Mouse (Mus musculus): Measurements from ENCODE around the gene Aar2. TPM values are rescaled to one million over a fixed set of nuclear protein-coding genes. Genes with fewer than 3 reads are reported as not detected.

Gene Aar2
- polyA plus RNA-seq, 1 experiment from 2014 or later, result 42.0 TPM

DNA sequence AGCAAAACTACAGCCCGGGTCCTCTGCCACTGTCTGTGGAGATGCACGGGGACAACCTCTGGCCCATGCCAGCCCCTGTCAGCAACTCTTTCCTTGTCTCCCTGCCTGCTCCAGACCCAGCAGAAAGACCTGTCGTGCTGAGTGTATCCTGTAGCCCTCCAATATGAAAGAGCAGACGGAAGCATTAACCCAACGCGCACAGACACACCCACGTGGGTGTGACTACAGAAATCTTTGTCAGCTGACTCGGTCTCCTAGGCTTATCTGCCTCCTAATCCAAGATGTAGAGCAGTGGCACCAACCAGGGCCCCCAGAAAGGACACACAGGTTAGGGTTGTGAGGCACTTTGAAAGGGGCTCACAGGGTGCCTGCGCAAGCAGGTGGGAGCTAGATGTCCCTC is 56.3 kb downstream of the Aar2 start:
- no peak for ATAC-seq (ENCODE audit: low FRiP score)
- Histone ChIP-seq H3K27me3 (replicated peaks) (no peaks in the 10 kb centered on the region), H3K4me3 (replicated peaks) (no peak overlapping the region), H3K4me2 (no peak overlapping the region), H3K36me3 (no peaks in the 10 kb centered on the region), H3K9ac (replicated peaks) (no peak overlapping the region), H3K27ac (replicated peaks) (no peak overlapping the region), H3K9me3 (replicated peaks) (no peaks in the 10 kb centered on the region), H3K4me1 (no peaks in the 10 kb centered on the region)
- WGBS, result 87% methylated on average over 9 of the region's 9 CpGs

GRCm38 (mm10) chr2:156605144-156605543 is 57.8 kb downstream of the Aar2 start:
- 52% methylated on average over 3 of the region's 3 CpGs for WGBS
- no peaks in the 10 kb centered on the region for H3K9me3 ChIP-seq (replicated peaks)
- no peak overlapping the region for H3K4me3 ChIP-seq (replicated peaks)
- peaks cover 3% of the 10 kb centered on the region; the same call in 1 of the 2 replicates for H3K27me3 ChIP-seq (replicated peaks)
- no peak overlapping the region for H3K9ac ChIP-seq (replicated peaks)
- H3K27ac ChIP-seq (replicated peaks), result no peak overlapping the region
- H3K4me2 ChIP-seq, result no peak overlapping the region
- H3K4me1 ChIP-seq, result no peaks in the 10 kb centered on the region
- no peaks in the 10 kb centered on the region for H3K36me3 ChIP-seq
- ATAC-seq (ENCODE audit: low FRiP score), result no peak

DNA sequence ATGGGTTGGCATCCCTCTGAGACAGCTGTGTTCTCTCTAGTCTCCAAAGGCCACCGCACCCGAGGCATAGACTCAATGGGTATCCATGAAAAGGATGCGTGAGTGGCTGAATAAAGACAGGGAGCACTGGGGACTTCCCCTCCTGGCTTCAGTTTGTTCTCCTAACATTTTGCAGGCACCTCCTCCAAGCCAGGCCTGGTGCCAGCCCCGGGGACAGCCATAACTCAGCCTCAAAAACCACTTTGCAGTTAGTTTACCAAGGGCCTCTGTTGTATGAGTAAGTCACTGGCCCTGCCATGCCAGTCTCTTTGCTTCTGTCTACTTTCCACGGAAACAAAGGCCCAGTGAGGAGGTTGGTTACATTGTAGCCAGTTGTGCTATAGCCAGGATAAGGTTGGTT is 58.6 kb downstream of the Aar2 start:
- Histone ChIP-seq H3K4me2 (no peak overlapping the region), H3K27me3 (replicated peaks) (peaks cover 8% of the 10 kb centered on the region; the same call in 1 of the 2 replicates), H3K9ac (replicated peaks) (no peak overlapping the region), H3K4me3 (replicated peaks) (no peak overlapping the region), H3K4me1 (no peaks in the 10 kb centered on the region), H3K9me3 (replicated peaks) (no peaks in the 10 kb centered on the region), H3K36me3 (no peaks in the 10 kb centered on the region), H3K27ac (replicated peaks) (no peak overlapping the region)
- WGBS, result 71% methylated on average over 5 of the region's 5 CpGs
- no peak for ATAC-seq (ENCODE audit: low FRiP score)

GRCm38 (mm10) chr2:156613081-156613540 is 65.7 kb downstream of the Aar2 start:
- Histone ChIP-seq H3K9me3 (replicated peaks) (no peaks in the 10 kb centered on the region), H3K4me3 (replicated peaks) (peak overlapping the region; percentile 90), H3K27me3 (replicated peaks) (peaks cover 41% of the 10 kb centered on the region), H3K27ac (replicated peaks) (peak overlapping the region; percentile 77; the same call in 1 of the 2 replicates), H3K4me2 (peak overlapping the region; percentile 90), H3K4me1 (peaks cover 35% of the 10 kb centered on the region), H3K36me3 (no peaks in the 10 kb centered on the region), H3K9ac (replicated peaks) (peak overlapping the region; percentile 87)
- ATAC-seq (ENCODE audit: low FRiP score), result peak; percentile 65
- under 1% methylated on average over 41 of the region's 41 CpGs for WGBS

DNA sequence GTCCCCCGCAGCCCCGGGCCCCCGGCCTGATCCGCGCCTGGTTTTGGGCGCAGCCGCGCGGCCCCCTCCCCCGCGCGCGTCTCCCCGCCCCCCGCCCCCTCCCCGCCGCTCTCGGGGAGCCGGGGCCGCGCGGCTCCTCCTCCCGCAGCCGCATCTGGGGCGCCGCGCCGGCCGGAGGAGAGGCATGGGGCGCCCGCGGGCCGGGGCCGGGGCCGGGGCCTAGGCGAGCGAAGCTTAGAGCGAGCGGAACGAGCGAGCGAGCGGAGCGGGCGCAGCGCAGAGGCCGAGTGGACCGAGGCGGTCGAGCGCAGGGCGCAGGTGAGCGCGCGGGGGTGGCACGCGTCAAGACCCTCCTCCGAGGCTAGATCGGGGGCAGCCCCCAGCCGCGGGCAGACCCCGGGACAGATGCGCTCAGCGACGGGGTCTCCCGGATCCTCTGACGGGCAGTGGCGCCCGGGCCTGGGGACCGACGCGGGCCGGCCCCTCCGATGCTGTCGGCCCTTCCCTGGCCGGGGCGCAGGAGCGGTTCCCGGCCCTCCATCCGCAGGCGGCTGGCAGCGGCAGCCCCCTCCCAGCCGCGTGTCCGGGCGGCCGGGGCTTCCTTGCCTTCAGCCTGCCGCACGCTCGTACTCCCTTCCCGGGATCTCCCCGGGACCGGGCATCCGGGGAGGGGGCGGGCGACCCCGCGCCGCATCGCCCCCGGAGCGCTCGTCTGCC is 66.3 kb downstream of the Aar2 start, which contains the start of gene Dlgap4:
TSS of gene Dlgap4 (plus strand) at position 165 of the 717 bp plus-strand sequence.
- peak; percentile 85 for ATAC-seq (ENCODE audit: low FRiP score)
- H3K4me3 ChIP-seq (replicated peaks), result peak within 1 kb of the TSS; percentile 90
- H3K4me2 ChIP-seq, result peak within 1 kb of the TSS; percentile 90
- no peaks in the 10 kb centered on the region for H3K36me3 ChIP-seq
- WGBS, result under 1% methylated on average over 82 of the region's 103 CpGs
- peak within 1 kb of the TSS; percentile 87 for H3K9ac ChIP-seq (replicated peaks)
- H3K4me1 ChIP-seq, result peaks cover 35% of the 10 kb centered on the region
- H3K9me3 ChIP-seq (replicated peaks), result no peaks in the 10 kb centered on the region
- H3K27me3 ChIP-seq (replicated peaks), result peaks cover 41% of the 10 kb centered on the region
- H3K27ac ChIP-seq (replicated peaks), result peak within 1 kb of the TSS; percentile 77

- Histone ChIP-seq H3K9ac (replicated peaks) (peak overlapping the region; percentile 87), H3K27ac (replicated peaks) (peak overlapping the region; percentile 77; the same call in 1 of the 2 replicates), H3K4me2 (peak overlapping the region; percentile 90), H3K36me3 (no peaks in the 10 kb centered on the region), H3K4me1 (peaks cover 35% of the 10 kb centered on the region), H3K27me3 (replicated peaks) (peaks cover 41% of the 10 kb centered on the region), H3K9me3 (replicated peaks) (no peaks in the 10 kb centered on the region), H3K4me3 (replicated peaks) (peak overlapping the region; percentile 90)
- ATAC-seq (ENCODE audit: low FRiP score), result peak; percentile 51
- WGBS, result under 1% methylated on average over 18 of the region's 18 CpGs
Observed at GRCm38 (mm10) chr2:156614258-156614556, 66.8 kb downstream of the Aar2 start.

DNA sequence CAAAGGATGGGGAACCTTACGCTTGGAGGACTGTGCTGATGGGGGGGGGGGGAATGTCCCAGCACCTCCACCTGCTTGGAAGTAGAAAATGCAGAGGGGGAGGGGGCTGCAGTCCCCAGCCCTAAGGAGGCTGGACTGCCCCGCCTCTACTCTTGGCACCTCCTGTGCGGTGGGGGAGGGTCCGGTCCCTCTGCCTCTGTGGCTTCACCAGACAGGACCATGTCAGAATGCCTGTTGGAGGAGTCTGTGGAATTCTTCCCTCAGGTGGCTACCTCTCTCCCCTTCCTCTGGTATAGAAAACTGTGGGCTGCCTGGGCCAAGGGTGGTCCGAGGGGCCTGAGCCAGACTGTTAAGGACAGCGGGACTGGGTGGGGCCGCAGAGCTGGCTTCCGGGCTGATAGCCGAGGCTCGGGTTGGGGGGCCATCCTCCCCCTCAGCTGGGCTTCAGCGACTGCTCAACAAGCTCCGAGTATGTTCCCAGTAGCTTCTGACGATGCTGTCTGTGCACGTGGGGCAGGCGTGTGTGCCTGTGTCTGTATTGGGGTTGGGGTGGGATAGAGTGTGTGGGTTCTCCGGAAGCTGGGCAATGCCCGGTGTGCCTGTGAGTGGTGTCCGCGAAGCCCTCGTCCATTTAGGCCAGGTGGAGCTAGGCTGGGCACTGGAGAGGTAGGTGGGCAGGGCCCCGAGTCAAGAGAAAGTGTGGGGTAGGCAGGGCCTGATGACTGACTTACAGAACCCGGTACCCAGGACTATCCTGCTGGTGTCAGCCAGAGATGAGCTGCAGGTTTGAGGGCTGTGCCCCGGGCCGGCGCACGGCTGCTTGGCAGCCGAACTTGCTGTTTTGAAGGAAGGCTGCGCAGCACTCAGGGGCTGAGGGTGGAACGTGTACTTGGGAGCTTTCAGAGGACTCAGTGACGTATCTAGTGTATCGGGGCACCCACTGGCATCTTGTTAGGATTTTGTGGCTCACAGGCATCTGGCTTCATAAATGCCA is 67.6 kb downstream of the Aar2 start:
- Histone ChIP-seq H3K9me3 (replicated peaks) (no peaks in the 10 kb centered on the region), H3K4me3 (replicated peaks) (peak overlapping the region; percentile 90), H3K4me1 (peaks cover 35% of the 10 kb centered on the region), H3K27ac (replicated peaks) (no peak overlapping the region), H3K27me3 (replicated peaks) (peaks cover 40% of the 10 kb centered on the region), H3K36me3 (no peaks in the 10 kb centered on the region), H3K4me2 (peak overlapping the region; percentile 90), H3K9ac (replicated peaks) (peak overlapping the region; percentile 87)
- 6% methylated on average over 31 of the region's 31 CpGs for WGBS
- ATAC-seq (ENCODE audit: low FRiP score), result peak; percentile 18; the same call in 1 of the 2 replicates

DNA sequence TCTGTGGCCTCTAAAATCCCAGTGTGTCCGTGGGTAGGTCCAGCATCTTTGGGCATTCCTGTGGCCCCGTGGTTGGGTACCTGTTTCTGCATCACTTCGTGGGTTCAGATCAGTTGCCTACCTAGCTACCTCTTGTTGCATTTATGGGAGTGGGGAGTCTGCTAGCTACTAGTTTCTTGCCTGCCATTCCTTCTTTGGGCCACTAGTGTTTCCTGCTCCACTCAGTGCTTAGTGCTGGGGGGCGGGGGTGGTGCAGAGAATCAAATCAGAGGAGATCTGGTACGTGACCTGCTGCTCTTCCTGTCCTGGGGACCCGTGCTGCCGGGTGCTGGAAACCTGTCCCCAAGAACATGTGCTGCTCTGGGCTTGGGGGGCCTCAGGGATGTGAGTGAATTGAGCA is 69.1 kb downstream of the Aar2 start:
- Histone ChIP-seq H3K9ac (replicated peaks) (no peak overlapping the region), H3K4me3 (replicated peaks) (no peak overlapping the region), H3K4me2 (no peak overlapping the region), H3K27ac (replicated peaks) (no peak overlapping the region), H3K4me1 (peaks cover 37% of the 10 kb centered on the region), H3K36me3 (no peaks in the 10 kb centered on the region), H3K27me3 (replicated peaks) (peaks cover 28% of the 10 kb centered on the region), H3K9me3 (replicated peaks) (no peaks in the 10 kb centered on the region)
- no peak for ATAC-seq (ENCODE audit: low FRiP score)
- WGBS, result 77% methylated on average over 7 of the region's 7 CpGs

DNA sequence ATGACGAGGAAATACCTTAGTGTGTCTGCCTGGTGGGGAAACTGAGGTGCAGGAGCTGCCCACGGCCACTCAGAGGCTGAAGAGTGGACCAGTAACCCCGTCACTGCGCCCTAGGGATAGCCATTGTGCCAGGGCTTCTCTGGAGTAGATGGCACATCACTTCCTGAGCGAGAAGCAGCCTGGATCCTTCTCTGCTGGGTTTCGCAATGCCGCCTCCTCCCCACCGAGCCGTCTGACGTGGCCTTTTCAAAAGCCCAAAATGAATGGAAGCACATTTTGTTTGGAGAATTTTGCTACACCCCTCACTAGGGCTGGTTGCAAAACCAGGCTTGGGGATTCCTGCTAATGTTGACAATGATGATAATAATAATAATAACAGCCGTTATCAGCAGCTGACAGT is 70.2 kb downstream of the Aar2 start:
- H3K27me3 ChIP-seq (replicated peaks), result peaks cover 20% of the 10 kb centered on the region
- no peak overlapping the region for H3K27ac ChIP-seq (replicated peaks)
- ATAC-seq (ENCODE audit: low FRiP score), result no peak
- H3K4me2 ChIP-seq, result no peak overlapping the region
- peaks cover 38% of the 10 kb centered on the region for H3K4me1 ChIP-seq
- no peaks in the 10 kb centered on the region for H3K36me3 ChIP-seq
- 34% methylated on average over 11 of the region's 11 CpGs for WGBS
- H3K9me3 ChIP-seq (replicated peaks), result no peaks in the 10 kb centered on the region
- H3K4me3 ChIP-seq (replicated peaks), result no peak overlapping the region
- no peak overlapping the region for H3K9ac ChIP-seq (replicated peaks)
